Mouse (Mus musculus) megakaryocyte-erythroid progenitor cell, adult 5-6 weeks (primary cell): Measurements from ENCODE around the gene Ipo5. TPM values are rescaled to one million over a fixed set of nuclear protein-coding genes. Genes with fewer than 3 reads are reported as not detected.

Experiments used
- ATAC-seq: replicated peaks from 2 replicates; pipeline ENCODE4 v1.8.0; 2016; ENCODE audit warnings: mild to moderate bottlenecking, inconsistent platforms; ENCODE audit not compliant: severe bottlenecking, poor library complexity, low FRiP score, low TSS enrichment
- total RNA-seq, 2 experiments: library from RNA; stranded (forward) in 1 of 2; stranded (reverse) in 1 of 2; fragments of 200-1000, 215-1000 nt in 1 of 2; fragments of >200 nt in 1 of 2; fragmentation: Nextera tagmentation in 1 of 2; gene quantifications; 2 replicates each; pipeline ENCODE4 v1.2.3; 2014 to 2017

Ipo5 gene
- total RNA-seq (2014; fragmentation: Nextera tagmentation): 130 and 153 TPM in 2 replicates
- 224 and 242 TPM in 2 replicates for total RNA-seq (2017)

- peak; percentile 95 for ATAC-seq
Observed at GRCm38 (mm10) chr14:120910733-120911324, at the start of gene Ipo5. Gene Ipo5, plus strand, starts transcription at chr14:120911224.

DNA sequence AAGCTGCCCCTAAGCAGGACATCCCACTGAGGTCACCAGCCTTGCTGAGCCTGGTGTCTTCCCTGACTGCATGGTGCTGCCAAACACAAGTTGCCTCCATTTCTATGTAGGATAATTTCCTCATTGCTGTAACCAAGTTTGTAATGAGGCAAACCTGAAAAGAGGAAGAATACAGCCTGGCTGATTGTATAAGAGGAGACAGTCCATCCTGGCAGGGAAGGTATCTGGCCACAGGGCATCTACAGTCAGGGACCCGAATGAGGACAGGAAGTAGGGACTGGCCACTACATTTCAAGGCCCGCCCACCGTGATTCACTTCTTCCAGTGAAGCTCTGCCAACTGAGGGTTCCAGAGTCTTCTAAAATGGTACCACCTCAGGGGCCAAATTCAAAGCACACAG, 47.8 kb upstream of the Ipo5 start:
- no peak for ATAC-seq

DNA sequence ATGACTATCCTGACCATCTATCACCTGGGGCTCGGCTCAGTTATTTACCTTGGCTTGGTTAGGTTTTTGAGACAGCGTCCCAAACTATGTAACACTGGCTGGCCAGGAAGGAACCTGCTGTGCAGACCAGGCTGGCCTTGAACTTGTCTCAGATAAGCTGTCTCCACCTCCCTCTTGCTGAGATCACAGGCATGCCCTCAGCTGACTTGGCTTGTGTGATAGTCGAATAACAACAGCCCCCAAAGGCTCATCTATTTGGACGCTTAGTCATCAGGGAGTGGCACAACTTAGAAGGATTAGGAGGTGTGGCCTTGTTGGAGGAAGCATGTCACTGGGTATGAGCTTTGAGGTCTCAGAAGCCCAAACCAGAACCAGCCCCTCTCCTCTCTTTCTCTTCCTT, 46.1 kb upstream of the Ipo5 start:
- ATAC-seq: no peak

GRCm38 (mm10) chr14:120866573-120866972, 44.5 kb upstream of the Ipo5 start:
- ATAC-seq: no peak

DNA sequence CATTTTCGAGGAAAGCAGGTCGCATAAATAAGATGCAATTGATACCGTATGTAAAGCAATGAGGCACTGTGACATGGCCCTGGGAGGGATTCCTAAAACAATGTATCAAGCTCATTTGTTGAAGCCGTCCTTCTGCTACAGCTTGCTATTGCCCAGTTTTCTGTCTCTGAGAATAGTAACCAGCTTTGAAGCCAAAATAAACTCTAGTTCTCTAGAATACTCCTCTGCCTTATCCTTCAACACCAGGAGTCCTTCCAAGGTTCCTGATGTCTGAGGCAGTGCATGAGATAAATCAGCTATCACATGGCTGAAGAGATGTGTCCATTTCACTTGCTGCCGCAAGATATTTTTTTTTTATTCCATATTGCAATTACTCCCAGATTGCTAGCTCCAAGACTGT, 43.9 kb upstream of the Ipo5 start:
- no peak for ATAC-seq

GRCm38 (mm10) chr14:120868494-120868893, 42.5 kb upstream of the Ipo5 start:
- ATAC-seq: no peak

DNA sequence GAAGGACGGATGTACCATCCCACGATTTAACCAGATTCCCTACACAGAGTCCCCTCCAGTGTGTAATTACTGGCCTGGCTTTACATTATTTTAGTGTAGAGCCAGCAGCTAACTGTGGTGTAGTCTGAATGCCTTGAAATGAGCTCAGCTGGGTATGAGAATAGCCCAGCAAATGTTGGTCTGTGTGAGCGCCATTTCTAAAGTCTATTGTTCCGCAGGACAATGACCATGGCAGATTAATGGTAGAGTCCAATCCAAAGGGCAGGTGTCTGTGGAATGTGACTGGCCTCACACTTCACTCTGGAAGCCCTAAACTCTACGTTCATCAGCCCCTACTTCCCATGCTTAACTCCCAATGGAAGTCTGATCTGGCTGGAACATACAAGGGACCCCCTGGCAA, 40.3 kb upstream of the Ipo5 start:
- no peak for ATAC-seq

- no peak for ATAC-seq
Observed at GRCm38 (mm10) chr14:120874397-120874796, 36.6 kb upstream of the Ipo5 start.

DNA sequence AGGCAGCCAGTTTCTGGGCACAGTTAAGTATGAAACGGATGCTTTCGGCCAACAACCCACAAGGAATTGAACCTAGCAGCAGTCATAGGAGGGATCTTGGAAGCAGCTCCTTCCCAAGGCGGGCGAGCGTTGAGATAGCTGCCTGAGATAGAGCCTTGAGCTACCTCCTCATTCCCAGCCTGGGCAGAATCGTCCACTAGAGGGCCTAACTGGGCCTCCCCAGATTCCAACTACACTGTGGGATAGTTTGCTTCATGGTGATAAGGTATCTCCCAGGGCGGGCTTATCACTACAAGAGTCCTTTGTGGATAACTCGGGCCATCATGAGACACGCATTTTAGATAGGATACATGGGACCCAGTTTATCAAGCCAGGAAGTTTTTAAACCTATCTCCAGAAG, 35.9 kb upstream of the Ipo5 start:
- peak; percentile 35; the same call in 1 of the 2 replicates for ATAC-seq

DNA sequence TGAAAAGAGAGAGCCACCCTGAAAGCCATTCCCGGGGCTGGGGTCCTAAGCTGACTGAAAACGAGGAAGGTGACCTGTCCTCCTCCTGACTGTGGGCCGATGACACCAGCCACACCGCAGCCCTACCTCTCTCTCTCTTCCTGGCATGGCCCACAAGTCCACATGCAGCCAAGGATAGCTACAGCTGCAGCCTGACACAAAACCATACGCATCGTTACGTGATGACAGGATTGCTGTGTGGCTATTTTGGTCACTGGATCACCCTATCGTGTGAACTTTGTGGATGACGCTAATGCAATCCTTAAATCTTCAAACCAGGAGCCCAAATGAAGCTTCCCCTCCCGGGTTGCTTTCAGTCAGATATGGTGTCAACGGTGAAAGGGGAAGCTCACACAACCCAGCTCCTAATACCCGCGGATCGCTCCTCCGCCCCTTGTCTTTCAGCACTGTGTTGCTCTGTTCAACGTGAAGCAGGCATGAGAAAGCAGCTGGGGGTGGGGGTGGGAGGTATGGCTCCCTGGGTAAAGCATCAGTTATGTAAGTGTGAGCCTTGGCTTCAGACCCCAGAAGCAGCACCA, 35.1 kb upstream of the Ipo5 start:
- no peak for ATAC-seq

DNA sequence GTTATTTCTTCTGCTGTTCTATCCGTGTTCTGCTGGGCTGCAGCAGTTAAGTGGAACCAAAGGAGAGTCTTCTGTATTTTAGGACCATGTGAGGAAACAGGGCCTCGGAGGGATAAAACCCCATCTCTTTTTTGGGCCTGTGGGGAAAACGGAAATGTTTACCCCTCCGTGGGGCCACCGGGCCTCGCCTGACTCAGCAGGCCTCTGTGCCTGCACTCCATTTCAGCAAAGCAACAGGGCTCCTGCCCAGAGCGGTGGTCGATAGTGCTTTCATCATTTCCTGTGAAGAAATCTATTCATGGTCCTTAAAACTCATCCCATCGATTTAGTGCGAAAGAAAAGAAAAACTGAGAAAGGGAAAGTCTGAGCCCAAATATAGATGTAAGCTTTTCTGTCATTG, 33.9 kb upstream of the Ipo5 start:
- ATAC-seq: no peak

DNA sequence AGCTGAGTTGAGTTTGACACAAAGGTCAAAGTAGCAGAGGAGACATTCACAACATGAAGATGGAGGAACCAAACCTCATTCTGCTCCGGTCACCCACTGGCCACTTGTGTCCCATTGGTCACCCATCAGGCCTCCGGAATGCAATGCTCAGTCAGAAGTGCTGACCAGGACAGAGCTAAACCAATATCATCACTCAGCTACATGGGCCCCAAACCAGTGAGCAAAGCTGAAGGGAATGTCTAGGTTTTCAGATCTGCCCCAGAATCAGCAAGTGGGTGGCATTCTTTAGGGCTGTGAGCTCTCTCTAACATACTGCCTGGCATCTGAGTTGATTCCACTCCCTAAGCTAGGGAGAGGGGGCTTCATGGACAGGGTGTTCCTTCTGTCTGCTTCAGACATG, 32.0 kb upstream of the Ipo5 start:
- ATAC-seq: no peak

- no peak for ATAC-seq
Observed at GRCm38 (mm10) chr14:120880601-120881000, 30.4 kb upstream of the Ipo5 start.

DNA sequence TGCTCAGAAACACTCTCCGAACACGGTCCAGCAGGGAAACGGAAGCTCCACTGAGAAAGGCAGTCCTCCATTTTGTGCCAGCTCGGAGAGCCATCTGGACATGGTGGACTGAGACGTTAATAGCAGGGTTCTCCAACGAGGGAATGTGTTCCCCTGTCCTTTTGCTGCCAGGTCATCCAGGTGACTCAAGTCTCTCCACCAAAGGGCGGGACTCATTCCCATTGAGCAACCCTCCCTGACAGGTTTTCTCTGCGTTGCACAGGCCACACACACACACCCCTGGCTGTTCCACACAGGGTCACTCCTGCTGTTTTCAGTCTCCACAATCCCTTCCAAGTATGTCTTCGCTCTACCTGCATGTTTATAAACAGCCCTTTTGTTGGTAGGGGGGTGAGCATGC, 30.0 kb upstream of the Ipo5 start:
- ATAC-seq: no peak

GRCm38 (mm10) chr14:120888681-120889080, 22.3 kb upstream of the Ipo5 start:
- no peak for ATAC-seq

- ATAC-seq: no peak
Observed at GRCm38 (mm10) chr14:120892369-120892768, 18.7 kb upstream of the Ipo5 start.

DNA sequence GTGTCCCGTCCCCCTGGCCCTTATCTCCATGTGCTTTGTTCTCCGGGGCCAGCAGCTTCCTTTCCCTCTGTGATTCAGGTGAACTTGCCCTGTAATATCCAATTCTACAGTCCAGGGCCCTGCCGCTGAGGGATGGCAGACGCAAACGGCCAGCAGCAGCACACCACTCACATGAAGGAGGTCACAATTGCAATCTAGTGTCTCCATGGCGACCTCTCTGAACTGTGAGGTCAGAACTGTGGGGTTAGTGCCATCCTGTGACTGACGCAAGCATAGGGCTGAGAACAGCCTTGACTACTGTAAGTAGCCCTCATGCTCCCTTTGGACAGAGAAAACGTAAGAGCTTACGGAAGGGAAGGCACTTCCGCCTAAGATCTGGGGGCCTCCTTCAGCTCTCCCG, 14.4 kb upstream of the Ipo5 start:
- no peak for ATAC-seq

DNA sequence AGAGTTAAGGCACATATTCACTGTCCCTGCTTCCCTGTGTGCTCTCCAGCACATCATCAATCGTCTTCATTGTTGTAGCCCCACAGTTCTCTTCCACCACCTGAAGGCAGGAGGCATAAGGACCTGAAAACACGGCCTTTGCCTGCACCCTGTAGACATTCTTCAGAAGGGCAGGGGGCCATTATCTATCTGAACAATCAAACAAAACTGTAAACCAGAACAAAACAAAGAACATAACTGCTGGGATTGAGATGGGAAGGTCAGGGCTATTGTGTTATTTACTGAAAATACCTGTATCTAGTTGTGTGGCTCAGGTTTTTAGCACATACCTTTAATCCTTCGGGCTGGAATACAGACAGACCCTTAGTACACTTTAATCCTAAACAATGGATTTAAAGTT, 12.1 kb upstream of the Ipo5 start:
- no peak for ATAC-seq

DNA sequence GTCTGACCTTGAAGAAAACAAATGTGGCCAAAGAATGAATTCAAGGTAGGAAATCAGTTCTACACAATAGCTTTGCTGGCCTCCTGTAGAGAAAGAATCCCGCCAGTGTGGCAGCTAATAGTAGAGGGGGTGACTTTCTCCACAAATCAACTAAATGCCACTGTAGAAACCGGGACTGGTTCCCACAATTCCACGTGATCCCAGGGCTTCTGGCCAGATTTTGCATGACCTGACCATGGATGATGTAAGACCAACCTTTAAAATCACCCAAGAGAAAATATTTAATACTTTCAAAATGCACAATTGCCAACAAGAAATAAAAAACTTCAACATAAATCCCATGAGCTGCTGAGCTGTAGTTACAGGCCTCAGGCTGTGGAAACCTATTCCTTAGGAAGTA, 1.6 kb upstream of the Ipo5 start:
- no peak for ATAC-seq

- ATAC-seq: peak; percentile 48
Observed at GRCm38 (mm10) chr14:120910320-120910719, 704 bp upstream of the Ipo5 start.

- peak; percentile 23 for ATAC-seq
Observed at GRCm38 (mm10) chr14:120911388-120911901, 421 bp downstream of the Ipo5 start.
